Mouse (Mus musculus): ENCODE data around the gene Fmo9.

The Fmo9 gene

GRCm38 (mm10) chr1:166681745-166682144 lies at the start of gene Fmo9:
Gene Fmo9 (minus strand): TSS chr1:166681845.
- DNase-seq (ENCODE audit: low spot score): no peak

DNA sequence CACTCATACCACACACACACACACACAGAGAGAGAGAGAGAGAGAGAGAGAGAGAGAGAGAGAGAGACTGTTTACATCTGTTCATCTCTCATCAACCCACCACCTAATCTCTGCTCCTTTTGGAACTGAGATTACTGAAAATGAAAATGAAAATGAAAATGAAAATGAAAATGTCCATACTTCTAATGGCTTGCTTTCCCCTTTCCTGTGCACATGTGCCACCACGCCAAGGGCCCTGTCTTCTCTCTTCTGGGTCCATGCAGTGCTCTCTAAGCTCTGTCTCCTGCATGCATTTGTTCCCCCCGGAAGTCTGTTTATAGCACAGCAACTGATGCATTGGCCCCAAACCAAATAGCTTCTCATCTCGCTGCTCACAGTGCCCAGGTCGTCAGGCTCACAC lies 49.2 kb upstream of the Fmo9 start:
- no peak for DNase-seq (ENCODE audit: low spot score)

- DNase-seq (ENCODE audit: low spot score): no peak
Measured at GRCm38 (mm10) chr1:166730215-166730614, 48.6 kb upstream of the Fmo9 start.

- no peak for DNase-seq (ENCODE audit: low spot score)
Measured at GRCm38 (mm10) chr1:166710861-166711260, 29.2 kb upstream of the Fmo9 start.

DNA sequence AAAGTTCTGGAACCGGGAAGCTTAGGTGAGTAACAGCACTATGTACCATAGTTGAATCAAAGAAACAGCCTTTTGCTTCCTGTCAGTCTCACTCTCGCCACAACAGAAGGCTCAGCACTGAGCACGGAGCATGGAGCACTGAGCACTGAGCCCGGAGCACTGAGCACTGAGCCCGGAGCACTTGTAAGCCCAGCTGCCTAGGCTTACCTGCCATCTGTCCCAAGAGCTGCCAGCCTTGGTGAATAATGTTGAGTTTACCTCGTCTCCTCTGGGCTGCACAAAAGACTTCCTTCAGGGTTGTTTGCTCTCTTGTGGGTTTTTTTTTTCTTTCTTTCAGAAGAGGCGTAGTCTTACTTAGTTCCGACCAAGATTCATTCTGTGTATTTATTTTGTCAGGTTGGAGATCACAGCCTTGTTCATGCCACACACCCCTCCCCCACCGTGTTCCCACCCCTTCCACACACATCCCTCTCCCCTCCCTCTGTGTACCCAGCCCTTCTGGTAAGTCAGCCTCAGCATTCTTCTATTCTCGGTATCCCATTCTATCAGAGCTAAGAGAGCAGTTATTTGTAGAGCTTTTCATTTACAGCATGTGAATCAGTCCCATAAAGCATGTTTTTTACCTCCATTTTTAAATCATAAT lies 20.7 kb upstream of the Fmo9 start:
- DNase-seq (ENCODE audit: low spot score): no peak

- DNase-seq (ENCODE audit: low spot score): no peak
Measured at GRCm38 (mm10) chr1:166669264-166669663, 12.4 kb downstream of the Fmo9 start.

GRCm38 (mm10) chr1:166660800-166661199 lies 20.8 kb downstream of the Fmo9 start:
- DNase-seq (ENCODE audit: low spot score): no peak

- DNase-seq (ENCODE audit: low spot score): no peak
Measured at GRCm38 (mm10) chr1:166647593-166647992, 34.1 kb downstream of the Fmo9 start, which contains the start of gene Gm4847. Gene Gm4847 (minus strand): TSS chr1:166647693.
